Mouse (Mus musculus): ENCODE results near the gene Mtmr11. TPM values are rescaled to one million over a fixed set of nuclear protein-coding genes. Genes with fewer than 3 reads are reported as not detected.

Gene Mtmr11
- 10.5 and 14.1 TPM in 2 replicates for polyA plus RNA-seq (2015; fragmentation: Nextera tagmentation; extraction: Ambion mirVana)

DNA sequence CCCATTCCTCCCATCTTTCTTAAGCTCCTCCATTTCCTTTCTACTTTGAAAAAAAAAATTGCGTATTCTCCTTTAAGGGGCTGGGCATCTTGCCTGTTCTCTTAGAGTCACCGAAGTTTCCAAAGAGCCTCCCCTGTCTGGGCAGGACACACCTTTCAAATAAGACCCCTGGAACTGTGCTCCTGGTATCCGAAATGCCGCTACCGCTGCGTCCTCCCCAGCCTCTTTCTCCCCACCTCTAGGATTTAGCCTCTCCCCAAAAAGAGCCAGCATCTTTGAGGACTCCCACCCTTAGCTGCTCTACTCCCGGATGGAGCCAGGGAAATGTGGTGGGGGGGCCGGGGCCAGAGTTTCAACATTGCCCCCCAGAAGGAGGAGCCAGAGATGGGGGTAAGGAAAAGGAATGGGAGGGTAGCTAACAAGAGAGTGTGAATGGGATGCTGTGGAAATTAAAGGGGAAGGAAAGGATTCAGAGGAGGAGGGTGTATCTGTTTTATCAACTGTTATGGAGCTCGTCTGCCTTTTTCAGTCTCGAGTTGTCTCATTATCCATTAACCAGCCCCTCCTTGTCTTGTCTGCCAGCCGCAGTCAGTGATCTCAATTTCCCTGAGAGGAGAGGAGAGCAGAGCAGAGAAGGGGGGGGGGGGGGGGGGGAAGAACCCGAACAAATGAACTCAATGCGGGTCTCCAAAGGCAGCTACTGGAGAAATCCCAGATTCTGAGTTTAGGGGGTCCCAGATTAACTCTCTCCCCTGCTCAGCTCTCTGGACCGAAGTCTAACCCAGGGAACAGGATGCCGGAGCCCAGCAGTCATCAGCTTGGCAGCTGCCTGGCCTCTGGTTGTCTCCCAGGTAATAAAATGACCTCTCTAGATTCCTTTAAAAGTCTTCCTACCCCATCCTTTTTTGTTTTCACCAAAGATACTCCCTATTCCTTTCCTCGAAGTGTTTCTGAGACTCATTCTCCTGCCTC lies at the start of gene Mtmr11:
Mtmr11 (plus strand) TSS at position 136 of the 972 bp plus-strand sequence.
- 0 out of 2 replicates have a peak within 1 kb of the TSS, but pooled peaks have one; percentile 33 for H3K27ac ChIP-seq (replicated peaks)
- 8% methylated on average over 16 of the region's 16 CpGs for WGBS
- H3K36me3 ChIP-seq = no peaks in the 10 kb centered on the region
- H3K4me2 ChIP-seq = peak within 1 kb of the TSS; percentile 78
- peaks cover 25% of the 10 kb centered on the region for H3K4me1 ChIP-seq (replicated peaks)
- peak within 1 kb of the TSS; percentile 44 for H3K4me3 ChIP-seq
- ATAC-seq (ENCODE audit: low read depth) = peak; percentile 44
- H3K9ac ChIP-seq = peak within 1 kb of the TSS; percentile 72
- H3K27me3 ChIP-seq = no peaks in the 10 kb centered on the region
- H3K9me3 ChIP-seq = no peaks in the 10 kb centered on the region

DNA sequence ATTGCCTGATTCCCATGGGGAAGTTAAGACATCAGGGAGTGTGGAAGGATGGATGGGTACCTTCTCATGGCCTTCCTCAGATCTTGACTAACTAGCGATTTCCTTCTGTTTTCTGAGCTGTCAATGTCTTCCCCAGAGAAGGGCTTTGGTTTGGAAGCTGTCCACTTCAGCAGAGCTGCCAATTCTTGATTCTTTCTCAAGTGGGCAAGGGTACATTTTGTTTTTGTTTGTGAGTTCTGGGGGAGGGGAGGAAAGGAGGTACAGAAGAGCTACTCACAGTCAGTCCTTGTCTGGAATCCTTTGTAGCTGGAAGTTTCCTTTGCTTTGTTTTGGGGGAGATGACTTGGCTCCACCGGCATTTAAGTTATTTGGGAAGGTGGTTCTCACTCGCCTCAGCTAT lies 48.6 kb upstream of the Mtmr11 start:
- no peaks in the 10 kb centered on the region for H3K9me3 ChIP-seq
- no peaks in the 10 kb centered on the region for H3K27me3 ChIP-seq
- no peak overlapping the region for H3K9ac ChIP-seq
- no peak overlapping the region for H3K4me3 ChIP-seq
- no peak for ATAC-seq (ENCODE audit: low read depth)
- H3K36me3 ChIP-seq = no peaks in the 10 kb centered on the region
- H3K27ac ChIP-seq (replicated peaks) = no peak overlapping the region
- H3K4me2 ChIP-seq = no peak overlapping the region
- 57% methylated on average over 3 of the region's 3 CpGs for WGBS
- H3K4me1 ChIP-seq (replicated peaks) = peaks cover 6% of the 10 kb centered on the region

DNA sequence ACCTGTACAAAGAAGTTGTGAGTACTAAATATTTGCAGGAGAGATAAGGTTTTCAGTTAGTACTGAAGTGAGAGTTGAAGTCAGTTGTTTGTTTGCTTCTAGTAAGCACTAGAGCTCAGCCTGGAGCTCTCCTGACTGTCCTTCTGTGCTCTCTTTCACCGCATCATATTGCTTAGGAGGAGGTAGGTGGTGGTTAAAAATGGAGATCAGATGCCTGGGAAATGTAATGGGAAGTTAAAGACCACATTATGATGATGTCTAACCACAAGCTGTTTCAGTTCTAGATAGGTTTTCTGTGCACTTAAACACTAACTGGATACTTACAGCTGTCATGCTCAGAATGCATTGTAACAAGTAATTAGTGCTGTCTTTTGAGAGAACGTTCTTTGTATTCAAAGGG lies 43.7 kb upstream of the Mtmr11 start:
- Histone ChIP-seq H3K27me3 (no peaks in the 10 kb centered on the region), H3K4me2 (no peak overlapping the region), H3K27ac (replicated peaks) (no peak overlapping the region), H3K36me3 (no peaks in the 10 kb centered on the region), H3K9ac (no peak overlapping the region), H3K9me3 (no peaks in the 10 kb centered on the region), H3K4me1 (replicated peaks) (0 out of 2 replicates have a peak, but pooled peaks cover 4% of the 10 kb centered on the region), H3K4me3 (no peak overlapping the region)
- ATAC-seq (ENCODE audit: low read depth) = no peak
- WGBS = 78% methylated on average over 2 of the region's 2 CpGs

DNA sequence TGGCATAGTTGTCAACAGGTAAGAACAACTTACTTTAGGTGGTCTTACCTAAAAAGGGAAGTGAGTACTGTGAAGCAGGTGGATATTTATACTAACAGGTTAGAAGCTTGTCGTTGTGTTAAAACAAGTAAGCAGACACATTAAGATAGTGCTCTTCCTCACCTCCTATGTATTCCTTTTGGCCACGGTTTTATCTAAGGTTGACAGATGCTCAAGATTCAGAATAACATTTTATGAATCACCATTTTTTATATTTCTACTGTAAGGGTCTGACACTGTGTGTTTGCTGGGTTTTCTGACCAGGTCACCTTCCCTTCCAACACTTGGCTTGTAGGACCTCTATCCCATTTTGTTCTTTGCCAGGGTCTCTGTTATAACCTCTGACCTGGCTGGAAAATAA lies 43.1 kb upstream of the Mtmr11 start:
- WGBS = 95% methylated on average over 2 of the region's 2 CpGs
- no peak overlapping the region for H3K9ac ChIP-seq

DNA sequence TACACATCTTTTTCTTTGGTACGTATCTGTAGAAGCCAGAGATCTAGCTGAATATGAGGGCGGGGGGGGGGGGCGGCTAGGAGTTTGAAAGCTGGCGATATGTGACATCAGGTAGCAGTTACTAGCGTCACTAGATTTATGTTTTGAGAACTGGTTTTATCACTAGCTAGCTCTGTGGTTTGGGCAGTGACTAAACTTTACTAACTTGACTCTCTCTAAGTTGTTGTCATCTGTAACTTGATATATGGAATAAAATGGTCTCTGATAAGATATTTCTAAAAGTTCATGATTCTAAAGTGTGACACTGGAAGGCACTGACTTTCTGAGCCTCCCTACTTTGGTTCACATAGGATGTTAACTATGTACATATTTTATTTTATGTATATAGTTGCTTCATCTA lies 37.6 kb upstream of the Mtmr11 start:
- no peak overlapping the region for H3K9ac ChIP-seq
- ATAC-seq (ENCODE audit: low read depth) = no peak
- 87% methylated on average over 5 of the region's 5 CpGs for WGBS
- H3K27ac ChIP-seq (replicated peaks) = no peak overlapping the region
- no peaks in the 10 kb centered on the region for H3K4me1 ChIP-seq (replicated peaks)
- H3K27me3 ChIP-seq = no peaks in the 10 kb centered on the region
- no peaks in the 10 kb centered on the region for H3K9me3 ChIP-seq
- H3K4me2 ChIP-seq = no peak overlapping the region
- H3K36me3 ChIP-seq = no peaks in the 10 kb centered on the region
- H3K4me3 ChIP-seq = no peak overlapping the region

More for the DNA sequence above, 43.1 kb upstream of the Mtmr11 start:
- no peaks in the 10 kb centered on the region for H3K36me3 ChIP-seq
- no peak for ATAC-seq (ENCODE audit: low read depth)
- H3K4me1 ChIP-seq (replicated peaks) = no peaks in the 10 kb centered on the region
- H3K4me2 ChIP-seq = no peak overlapping the region
- H3K27me3 ChIP-seq = no peaks in the 10 kb centered on the region
- no peaks in the 10 kb centered on the region for H3K9me3 ChIP-seq
- H3K27ac ChIP-seq (replicated peaks) = no peak overlapping the region
- H3K4me3 ChIP-seq = no peak overlapping the region

DNA sequence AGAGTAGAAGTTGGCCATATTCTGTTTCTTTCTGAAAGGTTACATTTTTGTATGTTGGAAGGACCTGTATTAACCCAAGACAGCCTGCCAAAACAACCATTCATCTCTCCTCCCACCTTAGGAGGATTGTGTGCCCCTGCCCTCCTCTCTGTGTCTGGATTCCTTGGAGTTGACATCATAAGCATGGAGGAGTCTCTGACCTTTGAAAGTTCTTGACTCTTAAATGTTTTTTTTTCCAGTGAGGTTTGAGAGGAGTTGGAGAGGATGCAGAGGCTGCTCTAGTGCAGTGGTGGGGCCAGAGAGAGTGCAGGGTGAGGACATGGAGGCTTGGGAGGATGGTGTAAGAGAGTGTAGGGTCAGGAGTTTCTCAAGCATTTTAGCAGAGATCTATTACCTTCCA lies 33.7 kb upstream of the Mtmr11 start:
- H3K4me2 ChIP-seq = no peak overlapping the region
- no peaks in the 10 kb centered on the region for H3K36me3 ChIP-seq
- no peak overlapping the region for H3K4me3 ChIP-seq
- no peak overlapping the region for H3K9ac ChIP-seq
- no peaks in the 10 kb centered on the region for H3K27me3 ChIP-seq
- ATAC-seq (ENCODE audit: low read depth) = no peak
- H3K9me3 ChIP-seq = no peaks in the 10 kb centered on the region
- no peak overlapping the region for H3K27ac ChIP-seq (replicated peaks)
- H3K4me1 ChIP-seq (replicated peaks) = no peaks in the 10 kb centered on the region

DNA sequence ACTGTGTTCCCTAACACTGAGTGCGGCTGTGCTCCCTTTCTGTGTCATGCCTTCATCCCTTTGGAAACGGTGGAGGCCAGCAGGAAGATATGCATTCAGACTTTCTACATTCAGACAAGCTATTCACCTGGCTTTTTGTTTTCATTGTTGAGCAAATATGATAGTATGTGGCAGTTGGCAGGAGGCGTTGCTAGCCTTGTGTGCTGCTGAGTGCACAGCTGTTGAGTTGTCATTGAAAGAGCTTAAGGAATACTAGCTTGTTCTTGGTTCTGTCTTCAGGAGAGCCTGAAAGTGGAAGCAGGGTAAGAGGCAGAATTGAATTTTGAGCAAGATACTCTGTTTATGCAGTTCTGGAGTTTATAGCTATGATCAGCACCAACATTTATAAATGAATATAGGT lies 29.3 kb upstream of the Mtmr11 start:
- no peaks in the 10 kb centered on the region for H3K27me3 ChIP-seq
- no peak overlapping the region for H3K27ac ChIP-seq (replicated peaks)
- no peaks in the 10 kb centered on the region for H3K4me1 ChIP-seq (replicated peaks)
- no peaks in the 10 kb centered on the region for H3K9me3 ChIP-seq
- 91% methylated on average over 3 of the region's 3 CpGs for WGBS
- ATAC-seq (ENCODE audit: low read depth) = no peak
- H3K4me2 ChIP-seq = no peak overlapping the region
- 0 out of 2 replicates have a peak, but pooled peaks cover 1% of the 10 kb centered on the region for H3K36me3 ChIP-seq
- no peak overlapping the region for H3K9ac ChIP-seq
- H3K4me3 ChIP-seq = no peak overlapping the region

DNA sequence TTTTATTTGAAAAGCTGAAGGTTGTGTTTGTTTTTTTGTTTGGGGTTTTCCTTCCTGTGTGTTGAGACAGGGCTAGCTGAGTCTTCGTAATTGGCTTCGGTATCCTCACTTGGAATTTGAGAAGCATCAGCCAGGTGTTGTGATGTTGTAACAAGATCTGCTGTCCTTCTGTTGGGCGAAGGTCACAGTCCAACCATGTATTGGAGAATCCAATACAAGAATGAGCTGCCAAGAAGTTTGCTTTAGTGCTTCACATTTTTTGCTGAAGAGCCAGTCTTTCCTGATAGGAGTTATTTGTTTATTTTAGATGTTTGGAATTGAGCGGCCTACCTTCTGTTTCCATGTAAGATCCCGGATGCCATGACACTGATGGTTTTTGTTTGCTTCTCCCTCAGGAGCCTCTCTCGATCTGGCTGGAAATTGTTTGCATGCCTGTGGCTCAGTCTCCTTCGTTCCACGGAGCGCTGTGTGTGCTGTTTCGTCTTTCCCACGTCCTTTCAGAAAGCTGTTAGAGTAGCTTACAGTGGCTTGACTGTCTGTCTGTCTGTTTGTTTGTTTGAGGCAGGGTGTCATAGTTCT lies 28.4 kb upstream of the Mtmr11 start:
- H3K4me2 ChIP-seq = no peak overlapping the region
- WGBS = 79% methylated on average over 11 of the region's 11 CpGs

DNA sequence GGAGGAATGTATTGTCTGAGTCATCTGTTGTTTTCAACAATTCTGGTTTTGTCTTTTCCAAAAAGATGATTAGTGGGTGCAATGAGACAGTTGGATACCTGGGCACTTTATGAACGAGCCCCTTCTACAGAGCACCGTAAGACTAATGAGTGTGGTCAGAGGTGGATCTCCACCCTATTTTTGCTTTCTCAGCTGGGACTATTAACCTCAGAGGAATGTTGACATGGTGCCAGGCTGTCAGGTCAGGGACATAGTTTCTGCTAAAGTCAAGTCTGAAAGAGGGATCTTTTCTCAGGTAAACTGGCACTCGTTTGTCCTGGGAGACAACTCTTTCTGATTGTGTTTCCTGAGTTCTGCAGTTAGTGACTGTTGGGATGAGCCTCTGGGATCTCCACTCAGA lies 26.8 kb upstream of the Mtmr11 start:
- no peak for ATAC-seq (ENCODE audit: low read depth)
- H3K4me3 ChIP-seq = no peak overlapping the region
- WGBS = 85% methylated on average over 3 of the region's 3 CpGs
- H3K9ac ChIP-seq = no peak overlapping the region
- no peaks in the 10 kb centered on the region for H3K4me1 ChIP-seq (replicated peaks)
- H3K4me2 ChIP-seq = no peak overlapping the region
- peaks cover 7% of the 10 kb centered on the region; the same call in 1 of the 2 replicates for H3K36me3 ChIP-seq
- no peaks in the 10 kb centered on the region for H3K9me3 ChIP-seq
- no peak overlapping the region for H3K27ac ChIP-seq (replicated peaks)
- no peaks in the 10 kb centered on the region for H3K27me3 ChIP-seq

More for the DNA sequence above, 28.4 kb upstream of the Mtmr11 start:
- Histone ChIP-seq H3K9me3 (no peaks in the 10 kb centered on the region), H3K4me3 (no peak overlapping the region), H3K36me3 (0 out of 2 replicates have a peak, but pooled peaks cover 3% of the 10 kb centered on the region), H3K27ac (replicated peaks) (no peak overlapping the region), H3K9ac (no peak overlapping the region), H3K27me3 (no peaks in the 10 kb centered on the region), H3K4me1 (replicated peaks) (no peaks in the 10 kb centered on the region)
- ATAC-seq (ENCODE audit: low read depth) = no peak

DNA sequence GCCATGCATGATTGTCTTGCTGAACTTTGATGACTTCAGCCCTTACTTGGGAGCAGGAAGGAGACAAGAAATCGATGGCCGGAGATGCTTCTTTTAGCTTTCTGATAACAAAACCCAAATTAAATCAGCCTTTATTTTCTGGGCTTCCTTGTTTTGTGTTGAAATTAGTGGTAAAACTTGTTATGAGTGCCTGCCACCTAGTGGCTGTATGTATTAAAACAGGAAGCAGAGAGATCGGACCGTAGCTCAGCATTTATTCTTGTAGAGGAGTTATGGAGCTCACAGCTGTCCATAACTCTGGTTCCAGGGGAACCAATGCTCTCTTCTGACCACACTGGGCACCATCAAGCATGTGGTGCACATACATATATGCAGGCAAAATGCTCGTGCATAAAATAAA lies 13.9 kb upstream of the Mtmr11 start:
- no peaks in the 10 kb centered on the region for H3K27me3 ChIP-seq
- ATAC-seq (ENCODE audit: low read depth) = 0 out of 2 replicates have a peak, but pooled peaks have one; percentile 40
- H3K27ac ChIP-seq (replicated peaks) = 0 out of 2 replicates have a peak overlapping the region, but pooled peaks have one; percentile 23
- H3K4me1 ChIP-seq (replicated peaks) = no peaks in the 10 kb centered on the region
- H3K4me2 ChIP-seq = no peak overlapping the region
- no peaks in the 10 kb centered on the region for H3K9me3 ChIP-seq
- H3K36me3 ChIP-seq = peaks cover 54% of the 10 kb centered on the region
- 18% methylated on average over 5 of the region's 5 CpGs for WGBS
- H3K4me3 ChIP-seq = no peak overlapping the region
- H3K9ac ChIP-seq = 0 out of 2 replicates have a peak overlapping the region, but pooled peaks have one; percentile 34

DNA sequence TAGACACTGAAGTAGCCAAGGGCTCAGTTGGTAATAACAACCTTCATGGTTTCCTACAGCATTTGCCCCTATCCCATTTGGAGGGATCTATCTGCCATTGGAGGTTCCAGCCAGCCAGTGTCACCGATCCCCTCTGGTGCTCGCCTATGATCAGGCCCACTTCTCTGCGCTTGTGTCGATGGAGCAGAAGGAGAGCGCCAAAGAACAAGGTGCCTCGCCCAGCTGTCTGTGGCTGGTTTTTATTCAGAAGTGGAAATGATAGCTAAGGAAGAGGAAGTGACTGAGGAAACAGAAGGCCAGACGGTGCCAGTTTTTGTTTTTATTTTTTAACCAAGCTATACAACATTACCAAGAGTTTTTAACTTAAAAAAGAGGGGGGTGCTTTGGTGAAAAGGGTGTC lies 10.0 kb upstream of the Mtmr11 start:
- Histone ChIP-seq H3K27ac (replicated peaks) (no peak overlapping the region), H3K27me3 (no peaks in the 10 kb centered on the region), H3K4me1 (replicated peaks) (no peaks in the 10 kb centered on the region), H3K4me2 (no peak overlapping the region), H3K4me3 (no peak overlapping the region), H3K36me3 (peaks cover 60% of the 10 kb centered on the region), H3K9ac (no peak overlapping the region), H3K9me3 (no peaks in the 10 kb centered on the region)
- ATAC-seq (ENCODE audit: low read depth) = no peak
- whole genome bisulfite sequencing = 93% methylated on average over 7 of the region's 7 CpGs

DNA sequence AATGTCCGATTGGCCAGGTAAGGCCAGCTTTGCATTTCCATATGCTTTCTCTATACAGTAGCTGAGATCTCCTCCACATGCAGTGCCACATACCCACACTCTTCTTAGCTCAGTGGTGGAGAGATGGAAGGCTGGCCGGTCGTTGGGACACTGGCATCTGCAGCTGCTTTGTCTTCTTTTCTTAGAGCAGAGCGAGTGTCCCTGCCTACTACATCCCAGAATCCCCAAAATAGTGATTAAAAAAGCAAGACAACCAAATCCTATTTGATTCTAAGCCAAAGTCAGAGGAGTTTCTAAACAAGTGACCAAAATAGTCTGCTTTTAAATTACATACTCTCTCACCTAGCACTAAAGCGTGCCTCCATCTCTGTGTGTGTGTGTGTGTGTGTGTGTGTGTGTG lies 9.2 kb upstream of the Mtmr11 start:
- Histone ChIP-seq H3K4me1 (replicated peaks) (no peaks in the 10 kb centered on the region), H3K9me3 (no peaks in the 10 kb centered on the region), H3K4me3 (no peak overlapping the region), H3K9ac (no peak overlapping the region), H3K27ac (replicated peaks) (no peak overlapping the region), H3K36me3 (peaks cover 60% of the 10 kb centered on the region), H3K4me2 (no peak overlapping the region), H3K27me3 (no peaks in the 10 kb centered on the region)
- ATAC-seq (ENCODE audit: low read depth) = no peak
- WGBS = 90% methylated on average over 5 of the region's 5 CpGs
